In the genomic region with DNA sequence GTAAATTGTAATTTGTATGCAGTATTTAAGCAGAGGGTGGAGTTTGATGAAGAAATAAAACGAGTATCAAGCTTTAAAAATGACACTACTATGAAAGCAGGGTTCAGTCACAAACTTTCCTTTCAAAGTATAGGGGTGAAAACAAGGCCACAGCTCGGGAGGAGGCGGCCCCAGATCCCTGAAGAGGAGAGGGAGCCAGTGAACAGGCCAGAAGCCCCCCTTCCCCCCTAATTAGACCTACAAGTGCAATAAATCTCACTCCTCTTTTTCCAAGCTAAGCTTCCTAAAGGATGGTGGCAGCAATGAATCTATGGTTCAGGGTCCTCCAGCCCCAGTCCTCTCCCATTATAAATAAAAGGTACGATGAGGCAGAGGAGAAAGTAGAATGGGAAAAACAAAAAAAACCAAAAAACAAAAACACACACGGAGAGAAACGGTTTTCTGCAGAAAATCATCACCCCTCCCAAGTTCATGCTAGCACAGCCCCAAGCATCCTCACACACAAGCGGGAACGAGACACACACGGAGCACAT, we compare ENCODE assay signal across 8 mouse cellular contexts. TPM values are rescaled to one million over a fixed set of nuclear protein-coding genes. Genes with fewer than 3 reads are reported as not detected.
DNase-seq lines count a peak whose midpoint lies in the region; ATAC-seq and TF ChIP-seq lines count a peak whose summit lies in the region.

No protein-coding gene starts in this region.

- no peak for ATAC-seq in kidney, embryonic 15.5 days (replicated peaks; ENCODE audit: low FRiP score)
- ATAC-seq in midbrain, embryonic 12.5 days (ENCODE audit: low FRiP score, low read depth) = no peak
- no peak for ATAC-seq in megakaryocyte progenitor cell, adult 5-6 weeks (replicated peaks; ENCODE audit: poor library complexity)

- TF ChIP-seq CTCF in cortical plate, adult 2 months (IDR thresholded peaks at IDR 0.05; ENCODE audit: extremely low read depth, insufficient read depth, low read length) = no peak

- H3K36me3 ChIP-seq in kidney, embryonic 15.5 days = 0 out of 2 replicates have a peak, but pooled peaks cover 4% of the 10 kb centered on the region
- peaks cover 43% of the 10 kb centered on the region for H3K36me3 ChIP-seq in hindbrain, embryonic 10.5 days
- H3K36me3 ChIP-seq in midbrain, embryonic 12.5 days = peaks cover 17% of the 10 kb centered on the region

- no peak for TF ChIP-seq POLR2A in cortical plate, adult 2 months (IDR thresholded peaks at IDR 0.05; ENCODE audit: extremely low read depth, insufficient read depth, low read length)

- H3K4me3 ChIP-seq in kidney, embryonic 15.5 days (replicated peaks) = peak overlapping the region; percentile 86
- H3K4me3 ChIP-seq in cortical plate, adult 2 months (ENCODE audit: insufficient read depth, low read length) = peak overlapping the region; percentile 97
- H3K4me3 ChIP-seq in hindbrain, embryonic 10.5 days = peak overlapping the region; percentile 97
- H3K4me3 ChIP-seq in midbrain, embryonic 12.5 days = peak overlapping the region; percentile 93

- peak overlapping the region; percentile 91 for H3K9ac ChIP-seq in kidney, embryonic 15.5 days
- peak overlapping the region; percentile 100 for H3K9ac ChIP-seq in midbrain, embryonic 12.5 days (replicated peaks)

- peak overlapping the region; percentile 85 for H3K4me2 ChIP-seq in kidney, embryonic 15.5 days
- peak overlapping the region; percentile 77 for H3K4me2 ChIP-seq in midbrain, embryonic 12.5 days (replicated peaks)

- peaks cover 27% of the 10 kb centered on the region for H3K4me1 ChIP-seq in kidney, embryonic 15.5 days
- H3K4me1 ChIP-seq in cortical plate, adult 2 months (ENCODE audit: control insufficient read depth, insufficient read depth, low read length) = no peaks in the 10 kb centered on the region
- H3K4me1 ChIP-seq in hindbrain, embryonic 10.5 days (replicated peaks) = peaks cover 16% of the 10 kb centered on the region
- no peaks in the 10 kb centered on the region for H3K4me1 ChIP-seq in midbrain, embryonic 12.5 days

- DNase-seq in kidney, postnatal 25 days = no peak
- peak; percentile 31 for DNase-seq in hindbrain, embryonic 10.5 days (ENCODE audit: low spot score)
- no peak for DNase-seq in urinary bladder, postnatal 25 days (ENCODE audit: low spot score)
- no peak for DNase-seq in frontal cortex, postnatal 14 days (ENCODE audit: low spot score in 2 of 2)

- no peaks in the 10 kb centered on the region for H3K9me3 ChIP-seq in kidney, embryonic 15.5 days (replicated peaks)
- H3K9me3 ChIP-seq in hindbrain, embryonic 10.5 days = no peaks in the 10 kb centered on the region
- H3K9me3 ChIP-seq in midbrain, embryonic 12.5 days = no peaks in the 10 kb centered on the region

- H3K27ac ChIP-seq in kidney, embryonic 15.5 days = peak overlapping the region; percentile 98
- peak overlapping the region; percentile 90 for H3K27ac ChIP-seq in cortical plate, adult 2 months (ENCODE audit: insufficient read depth, low read length)
- peak overlapping the region; percentile 100 for H3K27ac ChIP-seq in hindbrain, embryonic 10.5 days
- peak overlapping the region; percentile 100 for H3K27ac ChIP-seq in midbrain, embryonic 12.5 days (replicated peaks)

- peaks cover 15% of the 10 kb centered on the region for H3K27me3 ChIP-seq in kidney, embryonic 15.5 days
- H3K27me3 ChIP-seq in hindbrain, embryonic 10.5 days (ENCODE audit: insufficient read depth, poor library complexity, severe bottlenecking) = peaks cover 30% of the 10 kb centered on the region
- peaks cover 11% of the 10 kb centered on the region for H3K27me3 ChIP-seq in midbrain, embryonic 12.5 days

- WGBS in kidney, embryonic 15.5 days = 2% methylated on average over 9 of the region's 9 CpGs
- under 1% methylated on average over 9 of the region's 9 CpGs for WGBS in hindbrain, embryonic 10.5 days
- under 1% methylated on average over 9 of the region's 9 CpGs for WGBS in midbrain, embryonic 12.5 days

RNA-seq across cellular contexts. Expression of a gene that starts 2.2 kb away (rescaled TPM):
- polyA plus RNA-seq in kidney, embryonic 15.5 days (2015; fragmentation: Nextera tagmentation; extraction: Ambion mirVana) = 15.1 and 18.1 TPM in 2 replicates
- 158 and 169 TPM in 2 replicates for polyA plus RNA-seq in cortical plate, adult 2 months (2012; rRNA removed)
- polyA plus RNA-seq in hindbrain, embryonic 10.5 days (2016; fragmentation: Nextera tagmentation; extraction: Ambion mirVana) = 69.0 and 74.0 TPM in 2 replicates
- polyA plus RNA-seq in midbrain, embryonic 12.5 days (2016; fragmentation: Nextera tagmentation; extraction: Ambion mirVana) = 62.3 and 84.1 TPM in 2 replicates
- not detected in 2 replicates for total RNA-seq in megakaryocyte progenitor cell, adult 5-6 weeks (2015)
- not detected in 2 replicates for total RNA-seq in megakaryocyte progenitor cell, adult 5-6 weeks (2017)
